Mouse (Mus musculus) hindbrain, embryonic 14.5 days (tissue): ENCODE measurements around the gene Tjp1. TPM values are rescaled to one million over a fixed set of nuclear protein-coding genes. Genes with fewer than 3 reads are reported as not detected.

Source experiments
- ATAC-seq: fragments of 200-750 bp; cut with Nextera tagmentation; 2 replicates; pipeline ENCODE4 v1.8.0; 2017; ENCODE audit warnings: moderate number of reproducible peaks, mild to moderate bottlenecking, moderate TSS enrichment, moderate library complexity; ENCODE audit not compliant: low FRiP score
- DNase-seq: peaks from one replicate; pipeline ENCODE4 v3.0.0-alpha.2; 2015; ENCODE audit warnings: low spot score
- H3K27ac ChIP-seq: fragments of 300-500 bp; sonication (generic); 2 replicates; pipeline ENCODE4 v1.5.1; 2014; ENCODE audit warnings: mild to moderate bottlenecking, moderate library complexity
- H3K27me3 ChIP-seq: fragments of 300-500 bp; sonication (generic); 2 replicates; pipeline ENCODE4 v1.6.1; 2014; ENCODE audit warnings: mild to moderate bottlenecking, low read length, mixed read lengths; ENCODE audit not compliant: control insufficient read depth, insufficient read depth
- H3K36me3 ChIP-seq: fragments of 300-500 bp; sonication (generic); replicated peaks from 2 replicates; pipeline ENCODE4 v1.6.1; 2014; ENCODE audit not compliant: control insufficient read depth, insufficient read depth
- H3K4me1 ChIP-seq: fragments of 300-500 bp; sonication (generic); replicated peaks from 2 replicates; pipeline ENCODE4 v1.6.1; 2014; ENCODE audit warnings: antibody characterized with exemption, low read length, mixed read lengths; ENCODE audit not compliant: control insufficient read depth, insufficient read depth
- H3K4me2 ChIP-seq: fragments of 300-500 bp; sonication (generic); replicated peaks from 2 replicates; pipeline ENCODE4 v1.6.1; 2014; ENCODE audit warnings: mild to moderate bottlenecking, moderate library complexity
- H3K4me3 ChIP-seq: fragments of 300-500 bp; sonication (generic); replicated peaks from 2 replicates; pipeline ENCODE4 v1.5.1; 2014; ENCODE audit warnings: mild to moderate bottlenecking, low read length
- H3K9ac ChIP-seq: fragments of 300-500 bp; sonication (generic); 2 replicates; pipeline ENCODE4 v1.6.1; 2014
- H3K9me3 ChIP-seq: fragments of 300-500 bp; sonication (generic); 2 replicates; pipeline ENCODE4 v1.6.1; 2016; ENCODE audit warnings: low read length; ENCODE audit not compliant: control insufficient read depth
- WGBS: fragments of 180-500 bp; shearing (Covaris S2); extraction: QIAGEN DNeasy Blood & Tissue Kit; methylation state at CpG from one replicate; pipeline ENCODE4 v1.1.7; 2014; 5-methylcytosine and 5-hydroxymethylcytosine counted together
- polyA plus RNA-seq: library from polyadenylated mRNA; unstranded; fragments of >200 nt; fragmentation: Nextera tagmentation; extraction: Ambion mirVana; gene quantifications from 2 replicates; pipeline ENCODE4 v1.2.1, GENCODE M21; 2014

Tjp1 gene
- polyA plus RNA-seq, 1 experiment from 2014 or later, result 30.4 TPM

- Histone ChIP-seq H3K4me2 (no peak overlapping the region), H3K4me3 (no peak overlapping the region), H3K36me3 (no peaks in the 10 kb centered on the region), H3K9me3 (no peaks in the 10 kb centered on the region), H3K27ac (no peak overlapping the region), H3K4me1 (no peaks in the 10 kb centered on the region), H3K27me3 (no peaks in the 10 kb centered on the region), H3K9ac (no peak overlapping the region)
- DNase-seq (no peak), ATAC-seq (no peak)
- 59% methylated on average over 9 of the region's 9 CpGs for WGBS
Measured at GRCm38 (mm10) chr7:65378818-65379565, 148.6 kb downstream of the Tjp1 start.

DNA sequence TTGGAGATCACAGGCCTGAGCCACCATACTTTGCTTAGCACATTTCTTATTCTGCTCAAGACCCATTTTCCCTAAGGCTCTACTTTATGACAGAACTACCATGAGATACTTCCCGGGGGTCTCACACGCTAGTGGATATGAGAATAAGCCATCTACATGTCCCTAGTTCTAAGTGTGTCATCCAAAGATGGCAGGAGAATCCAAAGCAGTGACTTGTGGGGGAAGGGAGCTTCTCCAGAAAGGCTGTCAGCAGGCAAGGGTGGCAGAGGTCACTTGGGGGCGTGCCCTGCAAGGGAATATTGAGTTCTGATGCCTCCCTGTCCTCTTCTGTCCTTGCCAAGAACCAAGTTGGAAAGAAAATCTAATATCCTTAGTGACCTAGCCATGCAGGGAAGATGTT, 150.1 kb downstream of the Tjp1 start:
- no peaks in the 10 kb centered on the region for H3K27me3 ChIP-seq
- no peak overlapping the region for H3K4me2 ChIP-seq
- no peaks in the 10 kb centered on the region for H3K4me1 ChIP-seq
- DNase-seq (no peak), ATAC-seq (no peak)
- no peaks in the 10 kb centered on the region for H3K36me3 ChIP-seq
- H3K9ac ChIP-seq, result no peak overlapping the region
- no peak overlapping the region for H3K27ac ChIP-seq
- H3K9me3 ChIP-seq, result no peaks in the 10 kb centered on the region
- 91% methylated on average over 3 of the region's 3 CpGs for WGBS
- no peak overlapping the region for H3K4me3 ChIP-seq

DNA sequence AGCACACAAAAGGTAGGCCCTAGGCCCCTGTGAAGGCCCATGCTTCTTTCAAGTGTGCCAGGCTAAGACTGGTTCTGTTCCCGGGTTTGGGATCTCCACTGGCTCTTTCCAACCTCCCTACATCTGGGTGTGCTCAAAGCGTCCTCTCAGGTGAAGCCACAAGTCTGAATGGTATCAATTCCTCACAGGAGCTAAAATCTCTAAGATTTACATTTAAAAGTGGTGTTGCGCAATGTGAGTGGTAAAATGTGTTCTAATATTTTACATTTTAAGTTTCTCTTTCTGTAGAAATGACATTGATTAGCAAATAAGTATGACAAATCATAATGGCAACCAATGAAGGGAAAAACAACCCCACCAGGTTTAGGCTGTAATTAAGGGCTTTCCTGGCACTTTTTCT, 152.0 kb downstream of the Tjp1 start:
- DNase-seq (no peak), ATAC-seq (no peak)
- no peak overlapping the region for H3K4me3 ChIP-seq
- H3K36me3 ChIP-seq, result no peaks in the 10 kb centered on the region
- peaks cover 4% of the 10 kb centered on the region; the same call in 1 of the 2 replicates for H3K4me1 ChIP-seq
- WGBS, result 87% methylated on average over 3 of the region's 3 CpGs
- H3K9me3 ChIP-seq, result no peaks in the 10 kb centered on the region
- H3K4me2 ChIP-seq, result no peak overlapping the region
- no peak overlapping the region for H3K27ac ChIP-seq
- H3K27me3 ChIP-seq, result no peaks in the 10 kb centered on the region
- no peak overlapping the region for H3K9ac ChIP-seq

GRCm38 (mm10) chr7:65375176-65375575, 152.4 kb downstream of the Tjp1 start:
- Histone ChIP-seq H3K27me3 (no peaks in the 10 kb centered on the region), H3K9me3 (no peaks in the 10 kb centered on the region), H3K36me3 (no peaks in the 10 kb centered on the region), H3K27ac (0 out of 2 replicates have a peak overlapping the region, but pooled peaks have one; percentile 67), H3K4me2 (no peak overlapping the region), H3K4me1 (peaks cover 4% of the 10 kb centered on the region; the same call in 1 of the 2 replicates), H3K4me3 (no peak overlapping the region), H3K9ac (no peak overlapping the region)
- DNase-seq (no peak), ATAC-seq (no peak)
- WGBS, result 68% methylated on average over 8 of the region's 8 CpGs

DNA sequence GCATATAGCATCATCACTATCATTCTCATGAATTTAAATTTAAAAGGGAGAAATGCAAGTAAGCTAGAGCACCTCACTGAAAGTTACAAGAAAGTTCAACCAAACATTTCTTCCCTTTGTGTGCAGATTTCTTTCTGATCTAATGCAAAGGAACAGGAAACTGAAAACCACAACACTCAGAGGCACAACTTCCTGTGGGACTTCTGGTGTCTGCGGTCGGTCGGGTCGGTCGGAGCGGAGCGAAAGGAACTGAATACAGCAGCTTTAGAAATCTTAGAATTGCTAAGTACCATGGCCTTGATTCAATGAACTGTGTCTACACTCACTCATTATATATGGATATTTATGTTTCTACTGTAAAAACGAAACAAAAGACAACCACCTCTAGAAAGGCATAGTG, 154.2 kb downstream of the Tjp1 start:
- WGBS, result 82% methylated on average over 8 of the region's 8 CpGs
- Histone ChIP-seq H3K4me1 (peaks cover 12% of the 10 kb centered on the region; the same call in 1 of the 2 replicates), H3K4me3 (no peak overlapping the region), H3K4me2 (no peak overlapping the region), H3K9me3 (no peaks in the 10 kb centered on the region), H3K27ac (no peak overlapping the region), H3K36me3 (no peaks in the 10 kb centered on the region), H3K9ac (no peak overlapping the region), H3K27me3 (no peaks in the 10 kb centered on the region)
- DNase-seq, result no peak
- ATAC-seq, result no peak

DNA sequence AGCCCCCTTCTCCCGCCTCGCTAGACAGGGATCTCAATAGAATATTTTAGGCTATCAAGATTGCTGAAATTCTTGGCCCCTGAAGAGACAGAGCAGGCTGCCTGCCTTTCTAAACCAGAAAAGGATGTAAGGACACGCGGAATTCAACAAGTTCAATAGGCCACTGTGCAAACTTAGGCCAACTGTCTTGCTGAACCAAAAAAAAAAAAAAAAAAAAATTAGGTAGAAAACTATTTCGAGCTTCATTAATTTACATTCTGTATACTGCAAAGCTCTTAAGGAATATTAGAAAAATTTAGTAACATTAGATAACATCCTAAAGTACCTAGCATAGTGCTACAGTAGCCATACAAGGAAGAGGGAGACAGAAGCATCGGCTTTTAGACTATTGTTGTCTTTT, 155.8 kb downstream of the Tjp1 start:
- no peaks in the 10 kb centered on the region for H3K27me3 ChIP-seq
- peak overlapping the region; percentile 74 for H3K9ac ChIP-seq
- peaks cover 14% of the 10 kb centered on the region; the same call in 1 of the 2 replicates for H3K4me1 ChIP-seq
- H3K4me3 ChIP-seq, result peak overlapping the region; percentile 84
- DNase-seq, result no peak
- ATAC-seq, result no peak
- peak overlapping the region; percentile 80 for H3K4me2 ChIP-seq
- no peaks in the 10 kb centered on the region for H3K9me3 ChIP-seq
- peak overlapping the region; percentile 74 for H3K27ac ChIP-seq
- 39% methylated on average over 6 of the region's 6 CpGs for WGBS
- H3K36me3 ChIP-seq, result no peaks in the 10 kb centered on the region

- Histone ChIP-seq H3K36me3 (no peaks in the 10 kb centered on the region), H3K9me3 (no peaks in the 10 kb centered on the region), H3K4me2 (peak overlapping the region; percentile 80), H3K9ac (peak overlapping the region; percentile 74), H3K27me3 (no peaks in the 10 kb centered on the region), H3K27ac (peak overlapping the region; percentile 74), H3K4me1 (peaks cover 14% of the 10 kb centered on the region; the same call in 1 of the 2 replicates), H3K4me3 (peak overlapping the region; percentile 84)
- 1% methylated on average over 65 of the region's 92 CpGs for WGBS
- ATAC-seq, result peak; percentile 92
- DNase-seq, result peak; percentile 88
Measured at GRCm38 (mm10) chr7:65370787-65371616, 156.6 kb downstream of the Tjp1 start.

DNA sequence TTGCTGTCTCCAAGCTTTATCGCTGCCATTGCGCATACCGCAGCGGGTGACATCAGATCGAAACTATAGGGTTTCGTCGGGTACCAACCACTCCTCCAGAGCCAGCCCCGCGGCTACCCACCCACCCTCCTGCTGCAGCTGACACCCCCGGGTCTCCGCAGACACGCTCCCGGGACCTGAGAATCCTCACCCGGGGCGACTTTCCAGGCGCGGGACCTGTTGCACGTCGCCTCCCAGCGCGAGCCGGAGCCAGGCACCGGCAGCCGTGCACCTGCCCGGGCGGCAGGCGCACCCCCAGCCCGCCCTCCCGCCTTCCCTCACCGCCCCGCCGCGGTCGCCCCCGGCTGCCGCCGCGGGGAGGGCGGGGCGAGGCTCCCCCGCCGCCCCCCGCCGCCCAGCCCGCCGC, 157.2 kb downstream of the Tjp1 start:
- peaks cover 14% of the 10 kb centered on the region; the same call in 1 of the 2 replicates for H3K4me1 ChIP-seq
- peak overlapping the region; percentile 74 for H3K9ac ChIP-seq
- H3K4me2 ChIP-seq, result peak overlapping the region; percentile 80
- no peaks in the 10 kb centered on the region for H3K9me3 ChIP-seq
- WGBS, result under 1% methylated on average over 44 of the region's 46 CpGs
- peak overlapping the region; percentile 84 for H3K4me3 ChIP-seq
- no peaks in the 10 kb centered on the region for H3K27me3 ChIP-seq
- no peak for DNase-seq
- no peaks in the 10 kb centered on the region for H3K36me3 ChIP-seq
- ATAC-seq, result peak; percentile 39
- H3K27ac ChIP-seq, result peak overlapping the region; percentile 74

DNA sequence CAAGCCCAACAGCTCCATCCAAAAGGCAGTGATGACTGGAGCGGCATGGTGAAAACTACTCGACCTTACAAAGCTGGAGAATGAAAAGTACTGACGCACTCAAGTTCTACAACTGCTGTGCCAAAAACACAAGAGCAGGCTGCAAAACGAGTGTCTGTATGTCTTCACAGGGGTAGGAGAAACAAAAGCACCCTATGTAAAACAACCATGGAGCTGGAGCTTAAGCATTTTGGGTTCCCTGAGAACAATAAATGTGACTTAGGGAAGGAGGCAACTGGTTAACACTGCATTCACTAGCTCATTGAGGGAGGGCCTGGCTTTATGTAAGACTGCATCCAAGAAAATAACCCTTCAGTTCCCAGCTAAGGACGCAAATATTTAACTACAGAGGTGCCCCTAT, 158.5 kb downstream of the Tjp1 start:
- peak overlapping the region; percentile 80 for H3K4me2 ChIP-seq
- peak overlapping the region; percentile 40 for H3K9ac ChIP-seq
- no peaks in the 10 kb centered on the region for H3K27me3 ChIP-seq
- no peaks in the 10 kb centered on the region for H3K36me3 ChIP-seq
- 11% methylated on average over 5 of the region's 5 CpGs for WGBS
- no peaks in the 10 kb centered on the region for H3K9me3 ChIP-seq
- peak overlapping the region; percentile 84 for H3K4me3 ChIP-seq
- DNase-seq (no peak), ATAC-seq (no peak)
- peaks cover 14% of the 10 kb centered on the region; the same call in 1 of the 2 replicates for H3K4me1 ChIP-seq
- no peak overlapping the region for H3K27ac ChIP-seq
